Mouse (Mus musculus): Measurements from ENCODE around the gene Ddc.

DNA sequence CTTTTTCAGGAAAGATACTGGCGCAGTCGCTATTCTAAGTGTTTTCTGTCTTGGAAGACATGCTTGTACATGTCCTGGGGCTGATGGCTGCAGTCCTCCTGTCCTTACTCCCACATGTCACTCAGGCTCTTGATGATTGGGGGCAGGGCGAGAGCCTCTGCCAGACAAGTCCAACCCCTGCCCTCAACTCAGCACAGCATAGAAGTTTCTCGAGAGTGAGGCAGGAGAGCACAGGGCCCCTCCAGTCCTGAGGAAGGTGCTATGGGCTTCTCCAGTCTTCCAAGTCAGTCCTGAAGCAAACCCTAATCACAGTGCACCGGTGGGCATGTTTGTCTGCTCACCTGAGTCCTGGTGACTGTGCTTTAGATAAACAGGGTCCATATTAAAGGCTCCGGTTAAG is 69.2 kb downstream of the Ddc start:
- TF ChIP-seq CTCF (IDR thresholded peaks at IDR 0.05) (no peak), EP300 (IDR thresholded peaks at IDR 0.05; ENCODE audit: insufficient read depth, low read depth, low read length) (no peak), POLR2A (IDR thresholded peaks at IDR 0.05; ENCODE audit: insufficient read depth, low read depth, low read length) (no peak)
